In the genomic region with DNA sequence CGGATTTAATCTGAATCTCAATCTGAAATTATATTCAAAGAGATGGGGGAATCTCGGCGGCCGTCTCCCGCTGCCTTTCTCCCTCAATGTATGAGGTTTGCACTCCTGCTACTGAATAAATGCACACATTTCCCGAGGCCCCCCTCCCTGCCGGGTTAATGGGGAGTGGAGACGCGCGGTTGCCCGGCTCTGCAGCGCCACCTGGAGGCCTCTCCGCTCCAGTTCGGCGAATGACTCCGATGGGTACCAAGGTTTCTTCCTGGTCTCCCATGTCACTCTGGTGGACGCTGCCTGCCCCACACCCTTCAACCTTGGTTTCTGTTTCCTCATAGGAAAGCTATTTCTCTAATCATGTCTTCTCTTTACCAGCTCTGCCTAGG, we compare ENCODE assay signal across 8 mouse cellular contexts. TPM values are rescaled to one million over a fixed set of nuclear protein-coding genes. Genes with fewer than 3 reads are reported as not detected.
DNase-seq lines count a peak whose midpoint lies in the region.

No protein-coding gene starts in this region.

- H3K9me3 ChIP-seq in megakaryocyte, embryonic 14.5 days: peaks cover 7% of the 10 kb centered on the region; the same call in 1 of the 2 replicates

- intact Hi-C loops in gastrocnemius, postnatal 14 days (cut with DNase I; ENCODE audit: low total_unique reads): loop anchor here (5.0 kb wide), 1 partner anchor 33 kb away; no protein-coding TSS in a partner anchor

- DNase-seq in adrenal gland, adult 8-10 months: peak; percentile 72
- DNase-seq in embryo, embryonic 10.5 days (ENCODE audit: low spot score): peak; percentile 93
- DNase-seq in gastrocnemius, postnatal 14 days: peak; percentile 80
- peak; percentile 31 for DNase-seq in induced T-regulatory cell, adult 2 months (ENCODE audit: low read depth)
- peak; percentile 20 to 89 for DNase-seq in left cerebral cortex, adult 9 months (ENCODE audit: low spot score in 2 of 2)
- DNase-seq in right cerebral cortex, postnatal 25 days: peak; percentile 84
- DNase-seq in urinary bladder, postnatal 4 days (ENCODE audit: low spot score in 2 of 2): peak; percentile 61 to 88

- peak overlapping the region; percentile 23 for H3K4me3 ChIP-seq in megakaryocyte, embryonic 14.5 days (replicated peaks)

- no peaks in the 10 kb centered on the region for H3K36me3 ChIP-seq in megakaryocyte, embryonic 14.5 days (replicated peaks; ENCODE audit: low read length)

- peaks cover 15% of the 10 kb centered on the region for H3K4me1 ChIP-seq in megakaryocyte, embryonic 14.5 days

- peaks cover 89% of the 10 kb centered on the region for H3K27me3 ChIP-seq in megakaryocyte, embryonic 14.5 days (replicated peaks)

RNA-seq across cellular contexts. Expression of gene Lmo1, which starts 4.6 kb away (rescaled TPM):
- total RNA-seq in adrenal gland, adult 8-10 months (2022): 1 to 10 TPM; 4.8 to 8.5 (median 6.3) TPM
- 1 to 10 TPM; 4.1 to 5.1 TPM for total RNA-seq in gastrocnemius, postnatal 14 days (2021)
- polyA plus RNA-seq in megakaryocyte, embryonic 14.5 days (2012; ENCODE audit: insufficient read depth, low replicate concordance): 0.58 TPM in 1 of 2 replicates, not detected in the other

Comparison
In these comparisons a context has a peak if more than half of its experiments do, and no peak if none do; other contexts are left out.
1. Peak in every context shown above with its lines: DNase-seq and H3K4me3 ChIP-seq.
2. DNase-seq: peak in every context shown above with its lines; median percentile 93 in embryo, embryonic 10.5 days; 84 in right cerebral cortex, postnatal 25 days; 80 in gastrocnemius, postnatal 14 days; 74 in urinary bladder, postnatal 4 days; 72 in adrenal gland, adult 8-10 months; 54 in left cerebral cortex, adult 9 months; 31 in induced T-regulatory cell, adult 2 months.